Mouse (Mus musculus) ES-E14 (cell line): ENCODE results near the gene Apobr.

Source experiments
- HCFC1 ChIP-seq: IDR thresholded peaks from 2 replicates; pipeline ENCODE4 v1.6.1; 2012; ENCODE audit warnings: low read length, inconsistent platforms, borderline replicate concordance; ENCODE audit not compliant: insufficient read depth
- MAFK ChIP-seq: IDR thresholded peaks from 2 replicates; pipeline ENCODE4 v1.6.1; 2014; ENCODE audit warnings: mild to moderate bottlenecking, low read depth, low read length, inconsistent platforms; ENCODE audit not compliant: insufficient read depth
- ZC3H11A ChIP-seq: IDR thresholded peaks from 2 replicates; pipeline ENCODE4 v1.6.1; 2012; ENCODE audit warnings: low read depth, mild to moderate bottlenecking, inconsistent platforms, low read length, borderline replicate concordance

- TF ChIP-seq MAFK (no peak), ZC3H11A (no peak), HCFC1 (no peak)
These were observed at the start of gene Apobr for GRCm38 (mm10) chr7:126584506-126584977.
